Mouse (Mus musculus) left cerebral cortex, postnatal 4 days (tissue): ENCODE results near the gene Pomt2. TPM values are rescaled to one million over a fixed set of nuclear protein-coding genes. Genes with fewer than 3 reads are reported as not detected.
"Not testable (repeated sequence)": the region's sequence is repeated elsewhere in the genome, so short reads cannot be mapped to it uniquely, and the experiment has no call there.

Experiments
- DNase-seq: peaks from one replicate; pipeline ENCODE4 v3.0.0-alpha.2; 2022
- intact Hi-C: fragments of 180-260 bp; cut with DNase I; formaldehyde crosslinking; loops from one replicate; pipeline ENCODE4 v1.15.1; 2025
- total RNA-seq, 2 experiments: library from RNA; stranded (reverse); gene quantifications; 2 replicates each; pipeline ENCODE4 v1.2.3; 2021

Gene Pomt2
- total RNA-seq: 10 to 100 TPM; 22.4 to 23.8 TPM

DNA sequence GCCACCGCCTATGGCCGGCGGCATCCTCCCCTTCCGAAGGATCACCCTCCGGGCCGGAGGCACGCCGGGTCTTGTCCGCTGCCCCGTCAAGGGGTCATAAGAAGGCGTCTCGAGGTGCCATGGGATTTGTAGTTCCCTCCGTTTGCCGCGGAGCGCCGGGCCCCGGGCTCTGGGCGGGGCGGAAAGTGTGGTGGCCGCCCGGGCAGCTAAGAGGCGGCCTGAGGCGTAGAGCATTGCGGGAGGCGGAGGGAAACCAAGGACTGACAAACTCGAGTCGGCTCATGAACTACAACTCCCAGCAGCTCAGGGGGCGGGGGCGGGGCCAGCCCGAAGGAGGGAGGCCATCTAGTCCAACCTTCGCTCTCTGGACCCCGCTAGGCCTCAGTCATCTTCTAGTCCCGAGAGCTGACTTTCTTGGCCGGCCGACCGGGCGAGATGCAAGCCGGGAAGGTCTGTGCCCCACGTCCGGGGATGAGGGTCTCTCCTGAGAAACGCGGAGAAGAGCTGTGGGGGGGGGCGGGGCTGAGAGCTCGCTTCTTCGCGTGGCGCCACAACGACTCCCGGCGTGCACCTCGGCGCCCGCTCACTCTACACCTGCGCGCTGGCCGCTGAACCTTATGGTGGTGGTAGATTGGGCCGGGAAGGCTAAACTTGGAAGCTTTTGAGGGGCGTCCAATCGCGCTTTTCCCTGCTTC is at the start of gene Pomt2:
Gene Pomt2 (minus strand): TSS at position 574 of the 695 bp plus-strand sequence.
- intact Hi-C loops: no loop called here
- peak; percentile 93 for DNase-seq

DNA sequence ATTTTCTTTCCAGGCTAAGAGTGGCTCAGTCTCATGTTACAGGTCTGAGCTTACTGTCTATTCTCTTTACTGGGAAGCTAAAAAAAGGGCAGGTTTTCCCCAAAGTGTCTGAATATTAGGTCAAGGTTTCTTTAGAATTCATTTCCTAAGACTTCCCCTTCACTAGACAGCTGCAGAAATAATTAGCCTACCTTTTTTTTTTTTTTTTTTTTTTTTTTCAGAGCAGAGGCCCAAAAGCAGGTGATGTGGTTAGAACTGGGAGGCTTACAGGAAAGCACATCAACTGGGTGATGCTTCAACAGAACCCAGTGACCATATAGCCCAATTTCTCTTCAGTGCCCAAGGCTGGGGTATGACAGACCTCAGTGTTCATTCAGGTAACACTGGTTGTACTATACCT is 48.5 kb upstream of the Pomt2 start:
- DNase-seq: no peak
- intact Hi-C loops: no loop called here

DNA sequence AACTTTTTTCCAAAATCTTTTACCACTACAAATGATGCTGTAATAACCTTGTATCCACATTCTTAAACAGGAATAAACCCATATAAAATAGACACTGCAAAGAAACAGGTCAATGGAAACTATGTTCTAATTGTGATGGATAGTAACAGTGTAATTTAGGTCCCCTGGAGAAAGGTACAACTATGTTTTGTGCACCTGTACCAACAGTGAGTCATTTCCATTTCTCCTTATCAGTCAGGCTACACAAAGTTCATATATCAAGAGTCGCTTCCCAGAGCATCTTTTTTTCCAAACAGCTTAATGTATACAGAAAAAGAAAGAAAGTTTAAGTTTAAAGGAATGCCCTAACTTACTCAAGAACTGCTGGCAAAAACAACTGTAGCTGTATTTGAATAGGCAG is 47.3 kb upstream of the Pomt2 start:
- DNase-seq: no peak

DNA sequence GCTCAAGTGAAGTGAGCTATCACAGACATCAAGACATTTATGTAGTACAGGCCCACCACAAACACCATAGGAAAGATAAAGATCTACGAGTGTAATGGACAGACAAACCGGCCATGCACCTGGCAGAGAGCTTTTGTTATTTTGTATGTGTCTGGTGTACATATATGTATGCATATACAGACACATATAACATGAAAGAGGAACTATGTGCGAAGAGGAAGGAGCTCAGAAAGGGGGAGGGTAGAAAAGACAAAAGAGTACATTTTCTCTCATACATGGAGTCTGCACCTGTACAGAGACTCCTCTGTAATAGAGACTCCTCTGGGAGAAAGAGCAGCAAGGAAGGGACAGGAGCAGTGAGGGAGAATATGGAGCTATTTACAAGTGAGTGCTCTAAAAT is 45.2 kb upstream of the Pomt2 start:
- DNase-seq: no peak

More for the DNA sequence above, 47.3 kb upstream of the Pomt2 start:
- intact Hi-C loops: no loop called here

DNA sequence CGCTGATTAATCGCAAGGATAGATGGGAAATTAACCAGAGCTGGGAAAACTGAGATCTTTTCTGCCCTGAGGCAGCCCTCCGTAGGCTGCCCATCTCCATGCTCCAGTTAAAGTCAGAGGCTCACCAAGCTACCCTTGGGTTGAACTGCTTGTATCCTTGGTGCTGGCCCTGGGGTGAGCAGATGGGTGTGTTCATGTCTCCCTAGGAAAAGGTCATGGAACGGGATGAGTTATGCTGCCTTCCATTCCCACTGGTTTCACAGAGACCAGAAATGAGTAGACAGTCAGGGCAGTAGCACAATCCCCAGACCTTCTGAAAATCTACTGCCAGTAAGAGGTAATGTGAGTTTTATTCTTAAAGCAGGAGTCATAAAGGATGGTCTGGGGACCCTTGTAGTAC is 29.9 kb upstream of the Pomt2 start:
- DNase-seq: no peak
- intact Hi-C loops: no loop called here

More for the DNA sequence above, 45.2 kb upstream of the Pomt2 start:
- intact Hi-C loops: no loop called here

DNA sequence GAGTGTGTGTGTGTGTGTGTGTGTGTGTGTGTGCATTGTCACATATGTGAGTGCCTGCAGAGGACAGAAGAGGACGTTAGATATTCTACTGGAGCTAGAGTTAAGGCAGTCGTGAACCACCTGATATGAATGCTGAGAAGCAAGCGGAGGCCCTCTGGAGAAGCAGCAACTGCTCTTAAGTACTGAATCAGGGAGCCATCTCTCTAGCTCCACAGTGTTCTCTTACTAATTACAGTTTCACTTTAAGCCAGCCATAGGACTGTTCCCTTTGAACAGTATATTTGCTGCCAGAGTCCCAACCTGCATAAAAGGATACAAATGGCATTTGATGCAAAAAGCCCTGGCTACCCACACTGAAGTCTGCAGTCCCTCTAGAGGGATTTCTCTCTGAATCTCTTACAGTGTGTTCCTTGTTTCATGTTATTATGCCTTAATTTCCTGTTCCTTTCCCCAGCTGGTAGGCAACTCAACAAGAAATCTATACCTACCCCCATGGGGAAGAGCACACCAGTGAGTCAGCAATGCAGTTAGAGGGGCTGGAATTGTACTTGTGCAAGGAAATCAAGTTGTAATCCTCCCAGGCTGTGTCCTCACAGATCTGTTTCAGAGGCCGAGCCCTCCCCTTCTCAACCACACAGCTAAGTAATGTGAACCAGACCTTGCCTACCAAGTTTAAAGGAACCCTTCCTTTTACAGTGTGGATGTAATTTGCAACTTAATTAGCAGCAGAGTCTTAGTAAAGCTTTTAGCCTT is 27.6 kb upstream of the Pomt2 start:
- DNase-seq: no peak
- intact Hi-C loops: no loop called here

DNA sequence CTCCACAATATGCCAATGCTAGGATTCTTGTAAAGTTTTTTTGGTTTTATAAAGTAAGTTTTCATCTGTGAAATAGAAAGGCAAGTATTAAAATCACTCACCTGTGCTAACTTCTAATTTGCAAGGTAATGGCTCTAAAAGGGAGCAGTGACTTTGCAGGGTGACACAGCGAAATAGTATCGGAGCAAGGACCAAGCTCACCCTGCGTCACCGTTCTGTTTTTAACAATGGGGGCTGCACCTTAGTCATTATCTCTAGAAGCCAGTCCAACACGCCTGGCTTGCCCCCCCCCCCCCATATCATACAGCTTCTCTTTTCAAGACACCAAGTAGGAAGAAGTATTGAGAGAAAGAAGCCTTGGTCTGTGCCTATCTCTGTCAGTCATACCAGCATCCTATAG is 13.0 kb upstream of the Pomt2 start:
- intact Hi-C loops: no loop called here
- no peak for DNase-seq

DNA sequence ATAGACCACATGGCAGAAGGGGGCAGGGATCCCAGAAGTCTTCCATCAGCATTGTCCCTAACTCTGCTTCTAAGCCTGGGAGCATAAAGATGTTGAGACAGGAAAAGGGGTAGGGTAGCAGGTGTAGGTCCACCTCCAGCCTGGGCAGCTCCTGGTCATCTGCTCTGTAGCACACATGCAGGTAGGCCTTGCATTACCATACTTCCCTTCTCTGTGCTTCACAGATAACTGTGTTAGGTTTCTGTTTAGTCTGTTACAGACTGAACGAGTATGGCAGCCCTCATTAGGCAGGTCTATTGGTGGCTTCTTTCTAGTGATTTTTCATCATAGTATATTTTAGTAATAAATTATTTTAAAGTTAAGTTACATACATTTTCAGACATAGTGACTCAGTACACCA is 12.5 kb upstream of the Pomt2 start:
- intact Hi-C loops: no loop called here
- no peak for DNase-seq

DNA sequence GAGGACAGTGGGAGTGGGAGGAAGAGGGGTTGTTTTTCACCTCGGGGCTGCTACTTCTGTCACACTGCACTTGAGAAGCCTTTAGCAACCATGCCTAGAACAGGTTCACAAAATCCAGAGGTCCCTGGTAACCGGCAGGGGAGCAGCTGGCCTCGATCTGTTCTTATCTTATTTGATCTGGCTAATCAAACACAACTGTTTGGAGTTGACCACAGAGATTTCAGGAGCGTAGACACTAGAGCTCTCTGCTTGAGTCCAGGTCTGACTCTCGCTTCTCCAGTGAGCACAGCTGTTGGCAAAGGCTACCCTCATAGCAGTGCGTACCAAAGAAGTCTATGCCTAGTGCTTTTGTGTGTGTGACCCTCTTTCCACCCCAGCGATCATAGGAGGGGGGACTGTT is 10.3 kb upstream of the Pomt2 start:
- intact Hi-C loops: no loop called here

DNA sequence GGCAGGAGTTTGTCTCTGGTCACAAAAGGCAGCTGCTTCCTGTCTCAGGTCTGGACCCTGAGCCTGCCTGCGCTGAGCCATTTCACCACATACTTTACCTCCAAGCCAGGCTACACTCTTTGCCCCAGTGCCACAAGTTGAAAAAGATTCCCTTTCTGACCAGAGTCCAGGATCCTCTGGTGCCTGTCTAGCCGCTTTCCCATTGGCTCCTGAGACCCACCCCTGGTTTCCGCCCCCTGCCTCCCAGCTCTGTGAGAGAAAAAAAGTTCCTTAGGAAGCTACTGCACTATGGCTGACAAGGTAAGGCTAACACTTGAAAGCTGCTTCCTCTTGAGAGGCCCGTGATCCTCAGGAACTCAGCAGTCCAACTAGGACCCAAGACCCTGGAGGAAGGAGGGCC is 9.6 kb upstream of the Pomt2 start:
- intact Hi-C loops: no loop called here
- DNase-seq: no peak

More for the DNA sequence above, 10.3 kb upstream of the Pomt2 start:
- DNase-seq: no peak

DNA sequence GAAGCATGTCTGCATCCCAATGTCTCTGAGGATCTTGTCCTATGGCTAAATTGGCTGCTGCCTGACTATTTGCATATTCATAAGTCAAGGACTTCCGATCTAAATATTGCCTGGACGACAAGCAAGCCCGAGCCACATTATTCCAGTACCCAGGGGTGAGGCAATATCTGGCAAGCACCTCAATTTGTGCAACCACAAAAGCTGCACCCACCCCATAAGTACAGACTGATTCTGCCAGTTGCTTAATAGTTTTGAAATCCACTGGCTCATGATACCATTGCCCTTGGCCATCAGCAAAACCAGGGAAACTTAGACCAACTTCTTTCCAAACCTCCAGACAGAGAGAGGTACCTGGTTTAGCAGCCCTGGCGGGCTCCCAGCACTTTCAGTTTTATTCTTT is 6.7 kb upstream of the Pomt2 start:
- intact Hi-C loops, DNase-seq: not testable (repeated sequence)

DNA sequence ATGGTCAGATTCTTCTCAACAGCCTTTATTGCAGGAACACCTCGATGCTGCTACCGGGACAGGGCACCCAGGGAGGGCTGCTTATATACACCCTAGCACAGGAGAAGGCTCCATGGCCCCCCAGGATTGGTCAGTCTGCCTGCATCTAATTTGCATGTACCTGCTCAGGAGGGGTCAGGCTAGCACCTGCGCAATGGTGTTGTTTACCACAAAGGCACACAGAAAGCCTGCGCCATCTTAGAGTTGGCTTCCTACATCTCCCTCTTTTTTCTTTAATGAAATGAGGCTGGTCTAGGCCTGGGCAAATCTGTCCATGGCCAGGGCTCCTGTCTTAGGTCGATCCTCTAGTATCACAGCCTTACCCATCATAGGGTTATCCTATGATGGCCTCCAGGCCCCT is 1.7 kb upstream of the Pomt2 start:
- intact Hi-C loops: no loop called here
- no peak for DNase-seq

DNA sequence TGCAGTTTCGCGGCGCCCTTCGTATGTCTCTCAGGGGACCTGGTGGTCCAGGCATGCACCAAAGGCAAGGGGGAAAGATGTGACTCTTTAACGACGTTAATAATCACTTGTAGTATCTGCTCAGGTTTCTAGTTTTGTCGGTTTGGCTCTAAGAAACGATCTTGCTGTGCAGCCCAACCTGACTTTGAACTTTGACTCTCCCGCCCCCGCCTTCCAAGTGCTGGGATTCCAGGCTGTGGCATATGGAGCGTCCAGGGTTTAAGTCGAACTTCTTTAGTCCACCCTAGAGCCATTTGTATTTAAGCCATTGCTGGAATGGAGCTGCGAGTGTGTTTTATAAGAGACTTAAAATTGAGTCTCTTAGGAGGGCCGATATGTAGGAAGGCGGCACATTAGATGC is 368 bp upstream of the Pomt2 start:
- intact Hi-C loops: no loop called here
- no peak for DNase-seq

DNA sequence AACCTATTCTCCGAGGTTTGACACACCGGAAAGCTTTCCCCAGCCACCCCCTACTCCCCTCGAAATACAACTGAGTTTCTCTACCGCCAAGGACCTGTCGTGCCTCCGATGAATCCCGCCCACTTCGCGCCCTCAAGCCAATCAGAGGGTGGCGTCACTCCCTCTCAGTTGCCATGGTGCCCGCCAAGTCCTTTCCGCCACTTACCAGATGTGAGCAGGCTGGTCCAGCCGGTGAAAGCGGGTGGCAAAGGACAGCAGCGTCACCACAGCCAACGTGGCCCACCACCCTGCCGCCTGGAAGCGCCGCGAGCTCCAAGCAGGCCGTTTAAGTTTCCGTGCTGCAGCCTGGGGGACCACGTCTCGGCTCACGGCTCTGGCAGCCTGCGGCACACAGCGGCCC is 802 bp downstream of the Pomt2 start, which contains the start of gene Gstz1:
Gene Gstz1 (plus strand): TSS at position 200 of the 400 bp plus-strand sequence.
- peak; percentile 91 for DNase-seq
- intact Hi-C loops: no loop called here

DNA sequence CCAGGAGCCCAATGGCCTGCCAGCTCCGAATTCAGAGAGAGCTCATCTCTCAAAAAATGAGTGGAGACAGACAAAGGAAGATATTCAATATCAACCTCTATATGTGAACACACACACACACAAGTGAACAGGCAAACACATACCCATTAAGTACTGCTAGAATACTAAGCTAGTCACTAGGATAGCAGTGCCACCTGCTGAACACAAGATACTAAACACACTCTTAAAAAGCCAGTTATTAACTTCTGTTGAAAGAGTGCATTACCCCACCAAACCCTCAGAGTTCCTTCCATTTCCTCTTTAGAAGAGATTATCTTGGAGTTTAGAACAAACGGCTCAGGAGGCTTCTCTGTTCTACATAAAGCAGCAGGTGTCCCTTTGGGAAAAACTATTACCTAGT is 5.6 kb downstream of the Pomt2 start:
- intact Hi-C loops: no loop called here
- no peak for DNase-seq

DNA sequence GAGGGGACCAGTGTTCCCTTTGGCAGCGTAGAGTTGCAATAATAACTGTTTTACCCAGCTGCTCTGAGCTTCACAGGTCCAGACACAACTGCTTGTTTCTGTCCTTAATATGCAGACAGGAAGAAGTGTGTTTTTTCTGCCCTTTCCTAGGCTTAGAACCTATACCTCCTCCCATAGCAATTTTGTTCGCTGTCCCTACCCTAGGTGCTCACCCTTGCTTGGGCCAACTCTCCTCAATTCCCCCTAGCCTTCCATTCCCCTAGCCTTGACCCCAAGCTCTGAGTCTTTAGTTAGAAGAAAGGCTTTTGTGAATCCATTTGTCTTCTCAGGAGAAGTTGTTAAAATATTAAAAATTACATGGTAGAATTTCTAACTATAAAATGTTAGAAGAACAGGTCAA is 9.0 kb downstream of the Pomt2 start:
- DNase-seq: no peak
- intact Hi-C loops: no loop called here

DNA sequence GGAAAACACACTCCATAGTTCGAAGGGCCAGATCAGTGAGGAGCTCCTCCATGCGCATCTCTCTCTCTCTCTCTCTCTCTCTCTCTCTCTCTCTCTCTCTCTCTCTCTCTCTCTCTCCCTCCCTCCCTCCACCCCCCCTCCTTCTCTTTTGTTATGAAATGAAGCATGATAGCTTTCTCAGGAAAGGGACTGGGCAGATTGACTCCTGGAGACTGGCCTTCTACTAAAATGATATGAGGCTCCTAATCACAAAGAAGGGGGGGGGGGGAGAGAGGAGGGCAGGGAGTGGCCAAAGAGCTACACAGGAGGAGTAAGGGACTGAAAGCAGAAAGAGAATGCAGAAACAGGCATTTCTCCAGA is 9.4 kb downstream of the Pomt2 start:
- DNase-seq: no peak
- intact Hi-C loops: no loop called here

DNA sequence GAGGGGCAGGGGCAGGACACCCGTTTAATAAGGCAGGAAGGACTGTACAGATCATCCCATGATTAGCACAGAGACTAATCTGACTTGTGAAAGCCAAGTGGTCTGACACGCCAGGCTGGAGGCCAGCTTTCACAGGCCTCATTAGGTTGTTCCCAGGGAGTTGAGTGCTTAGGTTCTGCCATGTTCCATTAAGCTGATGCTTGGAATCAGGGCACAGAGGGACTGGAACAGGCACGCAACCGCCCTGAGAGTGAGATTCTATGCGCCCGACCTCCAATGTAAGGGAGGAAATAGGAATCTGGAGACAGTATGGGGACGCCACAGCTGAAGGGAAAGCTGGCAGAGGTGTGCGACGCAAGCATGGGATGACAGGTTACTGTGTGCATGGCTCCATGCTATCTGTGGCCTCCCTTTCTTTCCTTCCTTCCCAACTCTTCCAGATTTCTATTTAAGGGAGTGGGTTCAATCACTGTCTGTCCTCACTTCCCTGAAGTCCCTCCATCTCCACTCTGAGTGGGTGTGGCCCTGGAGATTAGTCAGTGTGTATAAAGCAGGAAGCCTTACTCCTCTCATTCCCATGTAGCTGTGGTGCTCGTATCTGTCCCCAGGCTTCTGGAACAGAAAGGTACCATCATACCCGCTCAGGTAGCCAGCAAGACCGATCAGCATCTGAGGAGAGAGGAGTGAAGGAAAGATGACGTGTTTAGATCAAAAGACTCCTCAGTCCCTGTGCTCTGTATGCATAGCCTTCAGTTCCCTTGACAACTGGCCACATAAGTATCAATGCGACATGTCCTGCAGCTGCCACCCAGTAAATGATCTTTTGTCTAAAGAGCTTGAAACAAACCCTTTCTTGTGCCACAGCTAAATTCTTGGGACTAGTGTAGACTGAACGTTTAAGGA is 10.1 kb downstream of the Pomt2 start:
- DNase-seq: peak; percentile 22
- intact Hi-C loops: no loop called here

DNA sequence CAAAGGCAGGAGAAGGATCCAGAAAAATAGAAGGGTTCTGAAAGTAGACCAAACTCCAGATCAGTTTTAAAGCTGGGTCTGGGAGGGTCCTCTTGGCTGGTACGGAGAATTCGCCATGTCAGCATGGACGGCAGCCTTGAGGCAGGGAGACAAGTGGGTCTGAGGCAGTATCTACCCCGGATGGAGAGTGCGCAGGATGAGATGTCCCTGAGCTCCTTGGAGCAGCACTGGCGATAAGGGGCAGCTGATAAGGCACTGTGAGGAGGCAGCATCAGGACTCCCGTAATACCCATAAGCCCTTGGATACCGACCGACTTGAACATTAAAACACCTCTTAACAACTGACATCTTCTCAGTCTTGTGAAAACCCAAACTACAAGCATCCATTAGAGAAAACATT is 15.0 kb downstream of the Pomt2 start:
- intact Hi-C loops: no loop called here
- no peak for DNase-seq

DNA sequence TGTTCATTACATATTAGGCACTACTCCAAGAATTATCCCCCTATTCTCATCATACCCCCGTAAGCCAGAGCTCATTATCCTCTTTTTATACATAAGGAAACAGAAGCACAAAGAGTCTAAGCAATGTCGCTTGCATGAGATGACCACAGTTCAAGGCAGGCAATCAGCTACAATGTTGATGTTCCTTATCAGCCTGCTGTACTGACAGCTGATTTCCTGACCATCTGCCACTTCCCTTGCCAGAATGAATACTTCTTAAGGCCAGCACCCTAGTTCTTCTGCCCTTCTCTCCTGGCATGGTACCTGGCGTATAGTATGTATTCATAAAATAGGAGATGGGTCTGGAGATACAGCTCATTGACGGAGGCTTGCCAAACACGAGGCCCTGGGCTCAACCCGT is 15.6 kb downstream of the Pomt2 start:
- intact Hi-C loops: no loop called here
- no peak for DNase-seq

DNA sequence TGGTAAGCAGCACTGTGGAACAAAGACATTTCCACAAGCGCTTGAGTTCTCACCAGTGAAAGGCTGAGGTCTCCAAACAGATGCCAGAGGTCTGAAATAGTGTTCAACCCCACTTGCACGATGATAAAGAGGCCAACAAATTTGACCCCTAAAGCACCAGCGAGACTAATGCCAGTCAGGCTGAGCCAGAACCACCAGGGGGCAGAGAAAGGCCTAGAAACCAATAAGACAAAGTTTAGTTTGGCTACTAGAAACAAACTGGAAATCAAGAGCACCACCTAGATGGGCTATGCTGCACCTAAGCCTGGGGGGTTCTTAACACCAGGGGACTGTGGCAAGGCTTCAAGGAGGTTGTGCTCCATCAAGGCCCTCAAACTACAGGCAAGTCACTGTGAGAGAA is 16.1 kb downstream of the Pomt2 start:
- intact Hi-C loops: no loop called here
- peak; percentile 36 for DNase-seq
